Mouse (Mus musculus) kidney, adult 2 months (tissue): ENCODE data around the gene 1700001L19Rik. TPM values are rescaled to one million over a fixed set of nuclear protein-coding genes. Genes with fewer than 3 reads are reported as not detected.

Experiments
- DNase-seq: peaks from one replicate; pipeline ENCODE4 v3.0.0; 2021
- H3K27ac ChIP-seq: fragments of 200-500 bp; 2 replicates; pipeline ENCODE4 v1.5.1; 2012; ENCODE audit warnings: low read depth, low read length, control low read depth, inconsistent platforms; ENCODE audit not compliant: insufficient read depth
- H3K27me3 ChIP-seq: fragments of 200-500 bp; replicated peaks from 2 replicates; pipeline ENCODE4 v1.6.1; 2012; ENCODE audit warnings: mild to moderate bottlenecking, moderate library complexity, low read length, inconsistent platforms; ENCODE audit not compliant: control insufficient read depth, insufficient read depth
- H3K36me3 ChIP-seq: fragments of 200-500 bp; 2 replicates; pipeline ENCODE4 v1.6.1; 2012; ENCODE audit warnings: mild to moderate bottlenecking, moderate library complexity, low read length, inconsistent platforms; ENCODE audit not compliant: control insufficient read depth, insufficient read depth
- H3K4me1 ChIP-seq: fragments of 200-500 bp; 2 replicates; pipeline ENCODE4 v1.6.1; 2011; ENCODE audit warnings: low read length; ENCODE audit not compliant: control insufficient read depth, insufficient read depth
- H3K4me3 ChIP-seq: fragments of 200-500 bp; 2 replicates; pipeline ENCODE4 v1.5.1; 2011; ENCODE audit warnings: mild to moderate bottlenecking, low read depth, low read length, control low read depth; ENCODE audit not compliant: insufficient read depth
- CTCF ChIP-seq: fragments of 200-500 bp; conservative IDR thresholded peaks from 2 replicates; pipeline ENCODE4 v1.5.1; 2011; ENCODE audit warnings: low read depth, mild to moderate bottlenecking, control low read depth, low read length, moderate library complexity, mixed read lengths; ENCODE audit not compliant: insufficient read depth, insufficient read length
- POLR2A ChIP-seq: fragments of 200-500 bp; IDR thresholded peaks from one replicate; pipeline ENCODE4 v1.6.1; 2011; ENCODE audit warnings: low read depth, low read length, control low read depth
- WGBS: fragments of 180-500 bp; shearing (Covaris S2); methylation state at CpG from one replicate; pipeline ENCODE4 v1.1.7; 2018; 5-methylcytosine and 5-hydroxymethylcytosine counted together
- polyA plus RNA-seq: library from polyadenylated mRNA; depleted of rRNA; stranded (reverse); fragments of >200 nt; gene quantifications from 2 replicates; pipeline ENCODE4 v1.2.3, GENCODE M21; 2012

Gene 1700001L19Rik
- polyA plus RNA-seq, 1 experiment: 0.19 TPM

DNA sequence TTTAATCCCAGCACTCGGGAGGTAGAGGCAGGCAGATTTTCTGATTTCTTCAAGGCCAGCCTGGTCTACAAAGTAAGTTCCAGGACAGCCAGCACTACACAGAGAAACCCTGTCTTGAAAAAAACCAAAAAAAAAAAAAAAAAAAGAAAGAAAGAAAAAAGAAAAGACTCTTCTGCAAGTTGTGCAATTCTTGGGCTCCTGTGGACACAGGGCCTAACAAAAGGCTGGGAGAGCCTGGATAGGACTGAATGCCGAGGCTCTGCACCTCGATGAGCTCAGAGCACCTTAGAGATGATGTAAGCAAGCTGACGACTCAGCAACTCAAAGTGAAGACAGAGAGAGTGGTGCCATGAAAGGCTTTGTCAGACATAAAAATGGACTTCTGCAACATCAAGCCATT lies 22.8 kb upstream of the 1700001L19Rik start:
- WGBS: 82% methylated on average over 4 of the region's 4 CpGs
- TF ChIP-seq CTCF (no peak), POLR2A (no peak)
- DNase-seq: no peak
- H3K4me3 ChIP-seq: no peak overlapping the region
- no peaks in the 10 kb centered on the region for H3K27me3 ChIP-seq
- H3K4me1 ChIP-seq: peaks cover 9% of the 10 kb centered on the region; the same call in 1 of the 2 replicates
- no peak overlapping the region for H3K27ac ChIP-seq
- H3K36me3 ChIP-seq: no peaks in the 10 kb centered on the region

GRCm38 (mm10) chr13:68577945-68578344 lies 19.3 kb upstream of the 1700001L19Rik start:
- no peaks in the 10 kb centered on the region for H3K36me3 ChIP-seq
- no peak overlapping the region for H3K4me3 ChIP-seq
- peaks cover 5% of the 10 kb centered on the region; the same call in 1 of the 2 replicates for H3K4me1 ChIP-seq
- DNase-seq: no peak
- H3K27me3 ChIP-seq: no peaks in the 10 kb centered on the region
- H3K27ac ChIP-seq: no peak overlapping the region
- TF ChIP-seq CTCF (no peak), POLR2A (no peak)
- WGBS: 83% methylated on average over 7 of the region's 7 CpGs

DNA sequence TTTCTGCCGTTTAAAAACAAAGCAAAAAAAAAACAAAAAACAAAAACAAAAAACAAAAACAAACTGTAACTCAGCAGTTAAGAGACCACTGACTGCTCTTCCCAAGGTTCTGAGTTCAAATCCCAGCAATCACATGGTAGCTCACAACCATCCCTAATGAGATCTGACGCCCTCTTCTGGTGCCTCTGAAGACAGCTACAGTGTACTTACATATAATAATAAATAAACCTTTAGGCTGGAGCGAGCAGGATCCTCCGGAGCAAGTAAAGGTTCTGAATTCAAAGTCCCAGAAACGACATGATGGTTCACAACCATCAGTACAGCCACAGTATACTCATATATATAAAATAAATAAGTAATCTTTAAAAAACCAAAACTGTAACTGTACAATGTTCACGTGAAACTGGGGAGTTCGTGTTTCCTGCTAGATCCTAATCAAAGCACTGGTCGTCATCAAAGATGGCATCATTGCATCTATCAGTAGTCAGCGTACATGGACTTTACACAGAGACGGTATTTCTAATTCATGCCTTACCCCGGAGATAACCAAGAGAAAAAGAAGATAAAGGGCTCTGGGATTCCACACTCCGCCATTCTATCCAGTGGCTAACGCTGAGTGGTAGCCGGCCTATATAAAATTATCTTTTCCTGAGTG lies 16.0 kb upstream of the 1700001L19Rik start:
- Histone ChIP-seq H3K36me3 (0 out of 2 replicates have a peak, but pooled peaks cover 1% of the 10 kb centered on the region), H3K4me3 (peak overlapping the region; percentile 76), H3K27me3 (no peaks in the 10 kb centered on the region), H3K4me1 (peaks cover 3% of the 10 kb centered on the region; the same call in 1 of the 2 replicates), H3K27ac (peak overlapping the region; percentile 64; the same call in 1 of the 2 replicates)
- 18% methylated on average over 14 of the region's 14 CpGs for WGBS
- TF ChIP-seq POLR2A: no peak
- no peak for TF ChIP-seq CTCF
- no peak for DNase-seq

DNA sequence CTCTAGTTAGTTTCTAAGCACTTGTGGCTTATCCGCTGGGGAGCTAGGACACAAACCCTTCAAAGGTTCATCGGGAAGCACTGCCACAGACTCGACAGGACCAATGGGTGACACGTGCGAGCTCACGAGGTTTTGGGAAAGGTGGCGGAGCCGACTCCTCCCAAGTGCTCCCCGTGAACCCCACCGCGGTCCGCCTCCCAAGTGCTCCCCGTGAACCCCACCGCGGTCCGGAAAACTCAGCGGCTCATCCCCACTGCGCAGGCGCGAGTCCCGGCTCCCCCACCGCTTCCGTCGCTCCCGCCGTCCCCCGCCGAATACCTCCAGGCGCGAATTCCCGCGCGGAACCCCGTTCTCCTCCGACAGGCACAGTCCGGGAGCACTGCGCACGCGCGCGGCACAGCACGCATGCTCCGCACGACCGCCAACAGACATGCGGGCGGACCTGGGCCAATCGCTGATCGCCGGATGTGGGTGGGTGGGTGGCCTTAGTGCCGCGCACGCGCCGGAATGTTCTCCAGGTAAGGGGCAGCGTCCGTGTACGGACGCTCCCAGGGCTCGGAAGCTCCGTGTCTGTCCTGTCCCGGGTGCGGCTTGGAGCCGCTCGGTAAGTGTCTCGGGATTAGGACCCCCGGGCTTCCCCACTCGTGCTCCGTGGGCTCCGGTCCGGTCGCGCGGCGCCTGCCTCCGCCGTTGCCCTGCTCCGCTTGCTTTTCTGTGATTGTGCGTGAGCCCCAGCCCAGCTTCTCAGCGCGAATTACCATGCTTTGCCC lies 15.3 kb upstream of the 1700001L19Rik start, which contains the start of the genes Mtrr and Fastkd3:
Mtrr (minus strand) TSS at position 403 of the 770 bp plus-strand sequence.
Fastkd3 (plus strand) TSS at position 488 of the 770 bp plus-strand sequence.
- peaks cover 3% of the 10 kb centered on the region; the same call in 1 of the 2 replicates for H3K4me1 ChIP-seq
- peak; percentile 99 for DNase-seq
- no peak for TF ChIP-seq POLR2A
- no peak for TF ChIP-seq CTCF
- peak within 1 kb of the TSS; percentile 76 for H3K4me3 ChIP-seq
- H3K27ac ChIP-seq: peak within 1 kb of the TSS; percentile 64
- H3K36me3 ChIP-seq: peaks cover 3% of the 10 kb centered on the region; the same call in 1 of the 2 replicates
- no peaks in the 10 kb centered on the region for H3K27me3 ChIP-seq
- WGBS: under 1% methylated on average over 81 of the region's 81 CpGs

GRCm38 (mm10) chr13:68582517-68582780 lies 14.8 kb upstream of the 1700001L19Rik start:
- Histone ChIP-seq H3K27ac (0 out of 2 replicates have a peak overlapping the region, but pooled peaks have one; percentile 1), H3K4me1 (peaks cover 3% of the 10 kb centered on the region; the same call in 1 of the 2 replicates), H3K27me3 (no peaks in the 10 kb centered on the region), H3K4me3 (peak overlapping the region; percentile 76), H3K36me3 (peaks cover 3% of the 10 kb centered on the region; the same call in 1 of the 2 replicates)
- no peak for TF ChIP-seq CTCF
- TF ChIP-seq POLR2A: no peak
- 0% methylated on average over 11 of the region's 11 CpGs for WGBS
- DNase-seq: no peak

DNA sequence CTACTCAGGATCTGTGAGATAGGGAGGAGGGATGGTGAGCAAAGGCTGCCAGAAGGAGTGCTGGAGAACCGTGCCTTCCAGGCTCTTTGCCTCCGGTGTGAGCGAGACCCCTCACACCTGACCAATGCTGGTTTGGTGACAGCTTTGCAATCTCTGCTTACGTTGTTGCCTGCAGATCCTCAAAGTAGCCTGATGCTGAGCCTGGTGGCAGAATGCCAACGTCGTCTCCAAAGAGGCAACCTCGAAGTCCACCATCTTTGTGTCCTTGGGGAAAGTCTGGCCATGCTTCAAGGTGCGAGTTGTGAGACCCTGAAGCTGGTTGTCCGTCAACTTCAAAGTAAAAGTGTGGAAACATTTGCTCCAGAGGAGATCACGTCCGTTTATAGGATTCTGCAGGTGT lies 13.3 kb upstream of the 1700001L19Rik start:
- Histone ChIP-seq H3K27ac (no peak overlapping the region), H3K4me1 (peaks cover 3% of the 10 kb centered on the region; the same call in 1 of the 2 replicates), H3K27me3 (no peaks in the 10 kb centered on the region), H3K4me3 (no peak overlapping the region), H3K36me3 (peaks cover 3% of the 10 kb centered on the region)
- DNase-seq: no peak
- WGBS: 94% methylated on average over 11 of the region's 11 CpGs
- no peak for TF ChIP-seq POLR2A
- no peak for TF ChIP-seq CTCF

GRCm38 (mm10) chr13:68585441-68585840 lies 11.8 kb upstream of the 1700001L19Rik start:
- WGBS: 84% methylated on average over 7 of the region's 7 CpGs

More at GRCm38 (mm10) chr13:68585441-68585840, 11.8 kb upstream of the 1700001L19Rik start:
- Histone ChIP-seq H3K4me3 (no peak overlapping the region), H3K27ac (no peak overlapping the region), H3K4me1 (peaks cover 3% of the 10 kb centered on the region; the same call in 1 of the 2 replicates), H3K27me3 (no peaks in the 10 kb centered on the region), H3K36me3 (peaks cover 3% of the 10 kb centered on the region)
- DNase-seq: no peak
- TF ChIP-seq CTCF: no peak
- no peak for TF ChIP-seq POLR2A
